In the genomic region with DNA sequence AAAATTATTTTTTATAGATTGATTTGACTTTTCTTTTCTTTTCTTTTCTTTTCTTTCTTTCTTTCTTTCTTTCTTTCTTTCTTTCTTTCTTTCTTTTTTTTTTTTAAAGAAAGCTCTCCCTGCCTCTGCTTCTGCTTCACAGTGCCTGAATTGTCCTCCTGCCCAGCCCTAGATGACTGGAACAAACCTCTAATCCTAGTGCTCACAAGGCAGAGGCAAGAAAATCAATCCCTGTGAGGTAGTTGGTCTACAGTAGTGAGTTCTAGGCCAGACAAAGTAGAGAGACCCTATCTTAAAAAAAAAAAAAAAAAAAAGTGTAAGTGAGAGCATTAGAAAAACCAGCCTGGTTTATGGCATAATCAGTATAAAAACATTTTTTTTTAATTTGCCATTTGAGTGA, we compare ENCODE assay signal across 9 mouse cellular contexts. TPM values are rescaled to one million over a fixed set of nuclear protein-coding genes. Genes with fewer than 3 reads are reported as not detected.
DNase-seq lines count a peak whose midpoint lies in the region; ATAC-seq lines count a peak whose summit lies in the region.
"Had no signal": no experiment of that assay in that cellular context is flagged by ENCODE, and none has a peak within 500 bp of the region (broad histone marks: within the 10 kb centered on the region; RNA-seq: fewer than 3 reads in every experiment).

No protein-coding gene starts in this region.

- H3K4me3 ChIP-seq in heart, embryonic 14.5 days (ENCODE audit: control insufficient read depth in 1 of 2, insufficient read depth in 1 of 2, low read depth in 1 of 2, low read length in 2 of 2): no peak overlapping the region
- H3K4me3 ChIP-seq in lung, embryonic 16.5 days (ENCODE audit: low read length): no peak overlapping the region
- H3K4me3 ChIP-seq in embryonic facial prominence, embryonic 14.5 days (ENCODE audit: low read depth, low read length): no peak overlapping the region
- H3K4me3 ChIP-seq in liver, embryonic 16.5 days (ENCODE audit: low read depth, low read length): no peak overlapping the region

- no peak overlapping the region for H3K27ac ChIP-seq in heart, embryonic 14.5 days (replicated peaks in 1 of 2; ENCODE audit: control insufficient read depth in 1 of 2, insufficient read depth in 1 of 2, low read depth in 2 of 2, low read length in 2 of 2)
- H3K27ac ChIP-seq in lung, embryonic 16.5 days (ENCODE audit: low read length): no peak overlapping the region
- no peak overlapping the region for H3K27ac ChIP-seq in embryonic facial prominence, embryonic 14.5 days (replicated peaks; ENCODE audit: low read depth, low read length)
- no peak overlapping the region for H3K27ac ChIP-seq in liver, embryonic 16.5 days (ENCODE audit: low read length)

- no peak for DNase-seq in heart, postnatal 36 days
- no peak for DNase-seq in lung, postnatal 4 days
- no peak for DNase-seq in embryonic facial prominence, embryonic 14.5 days (ENCODE audit: low spot score)
- no peak for DNase-seq in adrenal gland, adult 8-10 months
- DNase-seq in lung, postnatal 10 days: no peak
- DNase-seq: thymus, postnatal 36 days had no signal

- H3K9ac ChIP-seq in heart, embryonic 14.5 days (ENCODE audit: low read length): no peak overlapping the region
- no peak overlapping the region for H3K9ac ChIP-seq in lung, embryonic 16.5 days (ENCODE audit: low read length)
- no peak overlapping the region for H3K9ac ChIP-seq in embryonic facial prominence, embryonic 14.5 days (ENCODE audit: low read depth, low read length)
- no peak overlapping the region for H3K9ac ChIP-seq in liver, embryonic 16.5 days (ENCODE audit: low read depth, low read length)

- peaks cover 32% of the 10 kb centered on the region for H3K36me3 ChIP-seq in heart, embryonic 14.5 days (ENCODE audit: control insufficient read depth, insufficient read depth, low read length)
- H3K36me3 ChIP-seq in lung, embryonic 16.5 days (ENCODE audit: control insufficient read depth, insufficient read depth, low read length): peaks cover 15% of the 10 kb centered on the region
- peaks cover 34% of the 10 kb centered on the region for H3K36me3 ChIP-seq in embryonic facial prominence, embryonic 14.5 days (ENCODE audit: control insufficient read depth, insufficient read depth, low read length)
- H3K36me3 ChIP-seq in liver, embryonic 16.5 days (ENCODE audit: control insufficient read depth, insufficient read depth): peaks cover 24% of the 10 kb centered on the region

- ATAC-seq in heart, embryonic 14.5 days (ENCODE audit: insufficient number of reproducible peaks, insufficient read depth, low FRiP score, low read depth): no peak
- no peak for ATAC-seq in lung, embryonic 16.5 days (ENCODE audit: low read depth)
- ATAC-seq in embryonic facial prominence, embryonic 14.5 days (ENCODE audit: low read depth): no peak
- no peak for ATAC-seq in liver, embryonic 16.5 days (ENCODE audit: low read depth)

- no peaks in the 10 kb centered on the region for H3K27me3 ChIP-seq in heart, embryonic 14.5 days (ENCODE audit: control insufficient read depth, insufficient read depth, low read length)
- no peaks in the 10 kb centered on the region for H3K27me3 ChIP-seq in lung, embryonic 16.5 days (ENCODE audit: control insufficient read depth, insufficient read depth, low read depth, low read length)
- H3K27me3 ChIP-seq in embryonic facial prominence, embryonic 14.5 days (replicated peaks; ENCODE audit: control insufficient read depth, insufficient read depth, low read length): no peaks in the 10 kb centered on the region
- no peaks in the 10 kb centered on the region for H3K27me3 ChIP-seq in liver, embryonic 16.5 days (ENCODE audit: control insufficient read depth, insufficient read depth, low read depth, low read length)

- intact Hi-C loops in heart, postnatal 36 days (cut with DNase I): loop anchor here (2.0 to 5.0 kb wide), 3 partner anchors 15 to 52 kb away; partner anchors contain the start of genes Donson and Tmem50b

- peak overlapping the region; percentile 74 for H3K4me2 ChIP-seq in heart, embryonic 14.5 days (ENCODE audit: low read length)
- H3K4me2 ChIP-seq in lung, embryonic 16.5 days (ENCODE audit: low read depth, low read length): peak overlapping the region; percentile 20; the same call in 1 of the 2 replicates
- peak overlapping the region; percentile 23; the same call in 1 of the 2 replicates for H3K4me2 ChIP-seq in embryonic facial prominence, embryonic 14.5 days (ENCODE audit: low read depth, low read length)
- H3K4me2 ChIP-seq in liver, embryonic 16.5 days (ENCODE audit: low read depth, low read length): peak overlapping the region; percentile 26; the same call in 1 of the 2 replicates

- no peaks in the 10 kb centered on the region for H3K9me3 ChIP-seq in heart, embryonic 14.5 days (ENCODE audit: control insufficient read depth, low read length)
- no peaks in the 10 kb centered on the region for H3K9me3 ChIP-seq in lung, embryonic 16.5 days (ENCODE audit: control insufficient read depth, low read length)
- no peaks in the 10 kb centered on the region for H3K9me3 ChIP-seq in embryonic facial prominence, embryonic 14.5 days (ENCODE audit: control insufficient read depth, low read length)
- H3K9me3 ChIP-seq in liver, embryonic 16.5 days (replicated peaks; ENCODE audit: control insufficient read depth, low read length): no peaks in the 10 kb centered on the region

- H3K4me1 ChIP-seq in heart, embryonic 14.5 days (ENCODE audit: control insufficient read depth in 2 of 2, insufficient read depth in 2 of 2, low read length in 2 of 2): peaks cover 2 to 9% of the 10 kb centered on the region in 2 experiments
- peaks cover 4% of the 10 kb centered on the region for H3K4me1 ChIP-seq in lung, embryonic 16.5 days (replicated peaks; ENCODE audit: control insufficient read depth, insufficient read depth, low read length)
- peaks cover 4% of the 10 kb centered on the region for H3K4me1 ChIP-seq in embryonic facial prominence, embryonic 14.5 days (ENCODE audit: control insufficient read depth, insufficient read depth, low read length)
- peaks cover 9% of the 10 kb centered on the region for H3K4me1 ChIP-seq in liver, embryonic 16.5 days (ENCODE audit: control insufficient read depth, low read depth, low read length)

RNA-seq across cellular contexts. Expression of gene Son, which starts 2.5 kb away (rescaled TPM):
- 102 and 108 TPM in 2 replicates for polyA plus RNA-seq in heart, embryonic 14.5 days (2014; fragmentation: Nextera tagmentation; extraction: Ambion mirVana)
- total RNA-seq in heart, postnatal 36 days (2021): 100 to 1,000 TPM; 129 to 154 TPM
- 113 and 118 TPM in 2 replicates for polyA plus RNA-seq in lung, embryonic 16.5 days (2015; fragmentation: Nextera tagmentation; extraction: Ambion mirVana)
- polyA plus RNA-seq in embryonic facial prominence, embryonic 14.5 days (2014; fragmentation: Nextera tagmentation; extraction: Ambion mirVana): 145 and 157 TPM in 2 replicates
- 36.9 and 39.0 TPM in 2 replicates for polyA plus RNA-seq in liver, embryonic 16.5 days (2015; fragmentation: Nextera tagmentation; extraction: Ambion mirVana)
- total RNA-seq in adrenal gland, adult 8-10 months (2022): 100 to 1,000 TPM; 235 to 405 (median 309) TPM

RNA-seq across cellular contexts. Expression of gene Gart, which starts 3.0 kb away (rescaled TPM):
- polyA plus RNA-seq in heart, embryonic 14.5 days (2014; fragmentation: Nextera tagmentation; extraction: Ambion mirVana): 56.2 and 62.8 TPM in 2 replicates
- total RNA-seq in heart, postnatal 36 days (2021): 10 to 100 TPM; 69.0 to 72.7 TPM
- 92.7 and 98.9 TPM in 2 replicates for polyA plus RNA-seq in lung, embryonic 16.5 days (2015; fragmentation: Nextera tagmentation; extraction: Ambion mirVana)
- 84.5 and 96.3 TPM in 2 replicates for polyA plus RNA-seq in embryonic facial prominence, embryonic 14.5 days (2014; fragmentation: Nextera tagmentation; extraction: Ambion mirVana)
- 52.9 and 55.6 TPM in 2 replicates for polyA plus RNA-seq in liver, embryonic 16.5 days (2015; fragmentation: Nextera tagmentation; extraction: Ambion mirVana)
- 100 to 1,000 TPM; 112 to 153 (median 129) TPM for total RNA-seq in adrenal gland, adult 8-10 months (2022)

RNA-seq across cellular contexts. Expression of gene Dnajc28, which starts 31.0 kb away (rescaled TPM):
- polyA plus RNA-seq in heart, embryonic 14.5 days (2014; fragmentation: Nextera tagmentation; extraction: Ambion mirVana): 5.8 and 6.5 TPM in 2 replicates
- total RNA-seq in heart, postnatal 36 days (2021): 10 to 100 TPM; 32.3 to 35.8 TPM
- polyA plus RNA-seq in lung, embryonic 16.5 days (2015; fragmentation: Nextera tagmentation; extraction: Ambion mirVana): 2.2 and 2.9 TPM in 2 replicates
- 2.4 and 4.5 TPM in 2 replicates for polyA plus RNA-seq in embryonic facial prominence, embryonic 14.5 days (2014; fragmentation: Nextera tagmentation; extraction: Ambion mirVana)
- 2.2 and 2.6 TPM in 2 replicates for polyA plus RNA-seq in liver, embryonic 16.5 days (2015; fragmentation: Nextera tagmentation; extraction: Ambion mirVana)
- total RNA-seq in adrenal gland, adult 8-10 months (2022): 10 to 100 TPM; 13.3 to 17.8 (median 14.2) TPM

RNA-seq across cellular contexts. Expression of gene Donson, which starts 38.8 kb away (rescaled TPM):
- 12.3 and 15.2 TPM in 2 replicates for polyA plus RNA-seq in heart, embryonic 14.5 days (2014; fragmentation: Nextera tagmentation; extraction: Ambion mirVana)
- total RNA-seq in heart, postnatal 36 days (2021): 1 to 10 TPM; 2.9 to 3.3 TPM
- 20.8 and 22.2 TPM in 2 replicates for polyA plus RNA-seq in lung, embryonic 16.5 days (2015; fragmentation: Nextera tagmentation; extraction: Ambion mirVana)
- polyA plus RNA-seq in embryonic facial prominence, embryonic 14.5 days (2014; fragmentation: Nextera tagmentation; extraction: Ambion mirVana): 17.8 and 21.7 TPM in 2 replicates
- 22.8 and 23.0 TPM in 2 replicates for polyA plus RNA-seq in liver, embryonic 16.5 days (2015; fragmentation: Nextera tagmentation; extraction: Ambion mirVana)
- total RNA-seq in adrenal gland, adult 8-10 months (2022): 10 to 100 TPM in 1 of 4 experiments, 1 to 10 TPM in 3; 4.0 to 13.1 (median 7.2) TPM

RNA-seq across cellular contexts. Expression of gene Tmem50b, which starts 52.2 kb away (rescaled TPM):
- 60.5 and 67.5 TPM in 2 replicates for polyA plus RNA-seq in heart, embryonic 14.5 days (2014; fragmentation: Nextera tagmentation; extraction: Ambion mirVana)
- total RNA-seq in heart, postnatal 36 days (2021): 10 to 100 TPM; 55.0 to 67.6 TPM
- polyA plus RNA-seq in lung, embryonic 16.5 days (2015; fragmentation: Nextera tagmentation; extraction: Ambion mirVana): 55.4 and 59.1 TPM in 2 replicates
- 39.5 and 41.7 TPM in 2 replicates for polyA plus RNA-seq in embryonic facial prominence, embryonic 14.5 days (2014; fragmentation: Nextera tagmentation; extraction: Ambion mirVana)
- polyA plus RNA-seq in liver, embryonic 16.5 days (2015; fragmentation: Nextera tagmentation; extraction: Ambion mirVana): 7.1 and 7.4 TPM in 2 replicates
- 10 to 100 TPM; 46.4 to 63.8 (median 60.6) TPM for total RNA-seq in adrenal gland, adult 8-10 months (2022)

Comparison
In these comparisons a context has a peak if more than half of its experiments do, and no peak if none do; other contexts are left out.
1. H3K4me2 ChIP-seq: peak in every context shown above with its lines; median percentile 74 in heart, embryonic 14.5 days; 26 in liver, embryonic 16.5 days; 23 in embryonic facial prominence, embryonic 14.5 days; 20 in lung, embryonic 16.5 days.